Comparison of ENCODE assay signal across 11 mouse cellular contexts in genomic region chr15:96021506-96021905, GRCm38 (mm10).
DNase-seq lines count a peak whose midpoint lies in the region; ATAC-seq and TF ChIP-seq lines count a peak whose summit lies in the region.
"Had no signal": no experiment of that assay in that cellular context is flagged by ENCODE, and none has a peak within 500 bp of the region (broad histone marks: within the 10 kb centered on the region; RNA-seq: fewer than 3 reads in every experiment).

No protein-coding gene starts in this region.

- no peaks in the 10 kb centered on the region for H3K27me3 ChIP-seq in midbrain, embryonic 14.5 days (ENCODE audit: control insufficient read depth, insufficient read depth, low read length)
- no peaks in the 10 kb centered on the region for H3K27me3 ChIP-seq in midbrain, embryonic 10.5 days (ENCODE audit: low read depth, poor library complexity, severe bottlenecking)
- H3K27me3 ChIP-seq: embryonic facial prominence, embryonic 12.5 days; hindbrain, embryonic 15.5 days; neural tube, embryonic 12.5 days had no signal

- peaks cover 7% of the 10 kb centered on the region for H3K9me3 ChIP-seq in midbrain, embryonic 14.5 days (ENCODE audit: control insufficient read depth, low read length)
- H3K9me3 ChIP-seq in midbrain, embryonic 10.5 days (replicated peaks), result peaks cover 4% of the 10 kb centered on the region; the same call in 1 of the 2 replicates
- H3K9me3 ChIP-seq: hindbrain, embryonic 15.5 days had no signal

- no peak overlapping the region for H3K4me3 ChIP-seq in midbrain, embryonic 14.5 days (replicated peaks; ENCODE audit: low read depth, low read length)
- H3K4me3 ChIP-seq in midbrain, embryonic 10.5 days, result no peak overlapping the region
- no peak overlapping the region for H3K4me3 ChIP-seq in cortical plate, adult 2 months (ENCODE audit: insufficient read depth, low read length)
- H3K4me3 ChIP-seq: embryonic facial prominence, embryonic 12.5 days; hindbrain, embryonic 15.5 days; neural tube, embryonic 12.5 days had no signal

- no peak overlapping the region for H3K27ac ChIP-seq in midbrain, embryonic 14.5 days (replicated peaks; ENCODE audit: low read depth, low read length)
- H3K27ac ChIP-seq in midbrain, embryonic 10.5 days (replicated peaks), result no peak overlapping the region
- H3K27ac ChIP-seq in cortical plate, adult 2 months (ENCODE audit: insufficient read depth, low read length), result no peak overlapping the region
- H3K27ac ChIP-seq: embryonic facial prominence, embryonic 12.5 days; hindbrain, embryonic 15.5 days; neural tube, embryonic 12.5 days had no signal

- TF ChIP-seq POLR2A in cortical plate, adult 2 months (IDR thresholded peaks at IDR 0.05; ENCODE audit: extremely low read depth, insufficient read depth, low read length), result no peak

- no peaks in the 10 kb centered on the region for H3K36me3 ChIP-seq in midbrain, embryonic 14.5 days (ENCODE audit: control insufficient read depth, insufficient read depth, low read length)
- H3K36me3 ChIP-seq in midbrain, embryonic 10.5 days, result no peaks in the 10 kb centered on the region
- H3K36me3 ChIP-seq: embryonic facial prominence, embryonic 12.5 days; hindbrain, embryonic 15.5 days; neural tube, embryonic 12.5 days had no signal

- 55% methylated on average over 10 of the region's 10 CpGs for WGBS in midbrain, embryonic 14.5 days
- 70% methylated on average over 10 of the region's 10 CpGs for WGBS in midbrain, embryonic 10.5 days

- no peak overlapping the region for H3K4me2 ChIP-seq in midbrain, embryonic 14.5 days (ENCODE audit: low read length)
- H3K4me2 ChIP-seq: embryonic facial prominence, embryonic 12.5 days; hindbrain, embryonic 15.5 days; neural tube, embryonic 12.5 days had no signal

- DNase-seq in heart, adult 8-10 months (ENCODE audit: low spot score), result peak; percentile 6
- no peak for DNase-seq in heart, adult 9 months (ENCODE audit: low spot score in 2 of 2)
- DNase-seq in midbrain, embryonic 14.5 days, result peak; percentile 73
- DNase-seq in midbrain, embryonic 10.5 days (ENCODE audit: low spot score), result no peak
- DNase-seq in retina, postnatal 7 days (ENCODE audit: low read depth, low spot score), result peak; percentile 17
- DNase-seq in testis, postnatal 14 days (ENCODE audit: low spot score), result no peak
- no peak for DNase-seq in urinary bladder, postnatal 10 days (ENCODE audit: low spot score)

- H3K4me1 ChIP-seq in midbrain, embryonic 14.5 days (ENCODE audit: control insufficient read depth, insufficient read depth, low read length), result no peaks in the 10 kb centered on the region
- no peaks in the 10 kb centered on the region for H3K4me1 ChIP-seq in midbrain, embryonic 10.5 days
- H3K4me1 ChIP-seq in cortical plate, adult 2 months (ENCODE audit: control insufficient read depth, insufficient read depth, low read length), result no peaks in the 10 kb centered on the region
- H3K4me1 ChIP-seq: embryonic facial prominence, embryonic 12.5 days; hindbrain, embryonic 15.5 days; neural tube, embryonic 12.5 days had no signal

- ATAC-seq in midbrain, embryonic 14.5 days (ENCODE audit: low FRiP score, low TSS enrichment), result no peak

- TF ChIP-seq CTCF in cortical plate, adult 2 months (IDR thresholded peaks at IDR 0.05; ENCODE audit: extremely low read depth, insufficient read depth, low read length), result peak; percentile 58

- no peak overlapping the region for H3K9ac ChIP-seq in midbrain, embryonic 14.5 days (replicated peaks; ENCODE audit: low read length)
- H3K9ac ChIP-seq: embryonic facial prominence, embryonic 12.5 days; hindbrain, embryonic 15.5 days; neural tube, embryonic 12.5 days had no signal

Comparison
In these comparisons a context has a peak if more than half of its experiments do, and no peak if none do; other contexts are left out.
1. DNase-seq: peak in heart, adult 8-10 months (single experiment), midbrain, embryonic 14.5 days (single experiment) and retina, postnatal 7 days (single experiment); none in heart, adult 9 months (0 of 2), midbrain, embryonic 10.5 days (single experiment), testis, postnatal 14 days (single experiment) and urinary bladder, postnatal 10 days (single experiment).